Mouse (Mus musculus) cerebellum, adult 11 months (tissue): ENCODE results near the gene Mrpl35.
"Not testable (repeated sequence)": the region's sequence is repeated elsewhere in the genome, so short reads cannot be mapped to it uniquely, and the experiment has no call there.

Experiments used
- DNase-seq: peaks from one replicate; pipeline ENCODE4 v3.0.0; 2022

The Mrpl35 gene

DNA sequence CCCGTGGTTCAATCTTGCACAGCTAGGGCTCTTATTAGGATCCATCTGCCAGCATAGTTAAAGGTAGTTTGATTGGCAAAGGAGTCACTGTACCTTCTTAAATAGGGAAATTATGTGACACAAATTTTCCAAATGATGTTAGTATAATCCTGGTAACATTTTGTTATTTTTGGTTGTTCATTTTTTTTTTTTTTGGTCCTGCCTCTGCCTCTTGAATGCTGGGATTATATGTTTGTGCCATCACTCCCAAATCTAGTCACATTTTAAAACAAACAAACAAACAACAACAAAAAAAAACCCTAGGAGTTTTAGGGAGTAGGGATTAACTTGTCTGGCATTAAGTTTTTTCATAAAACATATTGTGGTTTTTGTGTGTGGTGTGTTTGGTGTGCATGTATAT, at the start of gene Mrpl35:
Mrpl35 (minus strand) TSS at position 101 of the 400 bp plus-strand sequence.
- DNase-seq, result no peak

DNA sequence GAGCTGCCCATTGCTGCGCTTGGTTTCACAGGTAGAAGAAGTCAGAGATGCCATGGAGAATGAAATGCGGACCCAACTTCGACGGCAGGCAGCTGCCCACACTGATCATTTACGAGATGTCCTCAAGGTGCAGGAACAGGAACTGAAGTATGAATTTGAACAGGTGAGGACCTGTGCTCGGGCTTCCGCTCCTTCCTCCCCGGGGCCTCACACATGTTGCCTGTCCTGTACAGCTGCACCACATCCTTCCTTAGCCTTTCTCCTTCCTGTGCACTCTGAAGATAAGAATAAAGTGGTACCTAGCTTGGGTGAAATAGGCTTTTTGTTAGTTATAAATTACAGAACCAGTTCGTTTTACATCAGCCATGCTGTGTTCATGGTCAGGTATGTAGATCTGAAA, 44.6 kb upstream of the Mrpl35 start:
- no peak for DNase-seq

DNA sequence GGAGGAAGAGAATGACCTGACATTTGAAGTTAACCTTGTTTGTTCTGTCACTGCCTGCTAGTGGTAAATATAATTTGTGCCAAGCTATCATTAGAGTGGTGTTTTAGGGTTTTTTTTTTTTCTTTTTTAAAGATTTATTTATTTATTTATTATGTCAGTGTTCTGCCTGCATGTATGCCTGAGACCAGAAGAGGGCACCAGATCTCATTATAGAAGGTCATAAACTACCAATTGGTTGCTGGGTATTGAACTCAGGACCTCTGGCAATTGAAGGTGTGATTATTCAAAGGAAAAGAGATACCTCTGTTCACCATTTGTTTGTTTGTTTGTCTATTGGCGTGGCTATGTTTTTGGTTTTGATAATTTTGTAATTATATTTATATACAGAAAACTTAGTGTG, 42.0 kb upstream of the Mrpl35 start:
- no peak for DNase-seq

DNA sequence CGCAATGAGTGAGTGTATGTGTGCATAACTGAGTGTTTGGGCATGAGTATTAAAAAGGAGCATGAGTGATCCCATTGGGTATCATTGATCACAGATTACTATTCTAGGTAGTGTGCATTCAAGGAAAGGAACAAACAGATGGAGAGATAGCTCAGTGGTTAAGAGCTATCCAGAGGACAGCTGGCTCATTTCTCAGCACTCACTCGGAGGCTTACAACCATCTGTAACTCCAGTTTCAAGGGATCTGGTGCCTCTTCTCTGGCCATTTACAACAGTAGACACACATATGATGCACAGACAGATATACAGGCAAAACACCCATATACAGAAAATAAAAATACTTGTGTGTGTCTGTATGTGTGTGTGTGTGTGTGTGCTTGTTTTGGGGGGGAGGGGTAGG, 41.0 kb upstream of the Mrpl35 start:
- DNase-seq, result no peak

DNA sequence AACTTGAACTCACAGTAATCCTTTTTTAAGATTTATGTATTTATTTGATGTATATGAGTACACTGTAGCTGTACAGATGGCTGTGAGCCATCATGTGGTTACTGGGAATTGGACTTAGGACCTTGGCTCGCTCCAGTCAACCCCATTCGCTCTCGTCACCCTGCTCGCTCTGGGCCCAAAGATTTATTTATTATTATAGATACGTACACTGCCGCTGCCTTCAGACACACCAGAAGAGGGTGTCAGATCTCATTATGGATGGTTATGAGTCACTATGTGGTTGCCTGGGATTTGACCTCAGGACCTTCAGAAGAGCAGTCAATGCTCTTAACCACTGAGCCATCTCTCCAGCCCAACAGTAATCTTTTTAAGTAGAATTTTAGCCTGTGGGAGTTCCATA, 20.1 kb upstream of the Mrpl35 start:
- DNase-seq, result not testable (repeated sequence)

DNA sequence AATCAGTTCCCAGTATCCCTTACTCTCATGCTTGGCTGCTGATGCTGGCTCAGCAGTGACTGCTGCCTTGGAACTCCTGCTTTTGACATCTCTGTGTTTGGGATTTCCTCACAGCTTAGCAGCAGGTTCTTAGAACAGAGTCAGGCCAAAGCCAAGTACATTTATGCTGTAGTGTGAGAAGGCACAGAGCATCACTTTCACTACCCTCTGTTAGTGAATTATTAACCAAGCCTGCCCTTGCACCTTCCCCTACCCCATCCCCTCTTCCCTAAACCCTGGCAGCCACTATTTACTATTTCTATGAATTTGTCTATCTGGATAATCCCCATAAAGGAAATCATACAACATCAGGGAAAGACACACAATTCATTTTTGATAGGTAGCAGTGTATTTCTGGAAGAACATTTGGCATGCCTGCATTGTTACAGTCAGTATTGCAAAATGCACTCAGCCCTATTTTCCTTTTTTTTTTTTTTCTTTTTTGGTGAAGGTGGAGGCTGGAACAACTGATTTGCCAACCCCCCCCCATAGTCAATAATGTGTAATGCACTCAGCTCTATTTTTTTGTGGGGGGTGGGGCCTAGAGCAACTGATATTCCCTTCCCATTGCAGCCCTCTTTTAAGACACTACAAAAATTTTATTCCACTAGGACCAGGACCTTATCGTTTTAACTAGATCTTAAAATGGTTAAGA, 14.0 kb upstream of the Mrpl35 start:
- no peak for DNase-seq

DNA sequence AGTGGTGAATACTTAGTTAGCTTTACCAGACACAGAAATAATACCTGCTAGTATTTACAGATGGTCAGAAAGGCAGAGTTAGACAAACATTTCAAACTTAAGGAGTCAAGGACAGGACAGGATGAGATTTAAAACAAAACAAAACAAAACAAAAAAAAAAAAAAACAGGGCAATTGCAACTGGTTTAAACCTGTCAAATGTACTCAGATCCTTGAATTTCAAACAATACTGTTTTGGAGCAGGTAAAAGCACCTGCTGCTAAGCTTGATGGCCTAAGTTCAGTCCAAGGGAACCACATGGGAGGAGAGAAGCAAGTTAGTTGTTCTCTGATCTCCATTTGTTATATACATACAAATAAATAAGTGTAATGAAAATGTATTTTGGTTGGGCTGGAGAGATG, 13.0 kb upstream of the Mrpl35 start:
- no peak for DNase-seq

DNA sequence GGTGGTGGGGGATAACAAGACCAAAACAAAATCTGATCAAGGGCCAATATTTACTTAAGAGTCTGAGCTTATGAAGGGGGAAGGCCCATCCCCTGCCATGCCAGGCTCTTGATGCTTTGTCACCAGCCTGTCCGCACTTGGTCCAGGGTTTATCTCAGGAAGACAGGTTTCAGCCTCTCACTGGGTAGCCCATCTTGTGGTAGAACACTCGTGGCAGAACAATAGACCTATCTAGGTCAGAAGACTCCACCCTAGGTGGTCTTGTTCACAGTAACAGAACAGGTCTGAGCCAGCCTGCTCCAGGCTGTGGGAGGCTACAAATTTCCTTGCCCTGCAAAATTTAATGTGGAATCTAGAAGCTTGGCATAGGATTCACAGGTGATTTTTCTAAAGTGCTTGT, 10.0 kb upstream of the Mrpl35 start:
- no peak for DNase-seq

DNA sequence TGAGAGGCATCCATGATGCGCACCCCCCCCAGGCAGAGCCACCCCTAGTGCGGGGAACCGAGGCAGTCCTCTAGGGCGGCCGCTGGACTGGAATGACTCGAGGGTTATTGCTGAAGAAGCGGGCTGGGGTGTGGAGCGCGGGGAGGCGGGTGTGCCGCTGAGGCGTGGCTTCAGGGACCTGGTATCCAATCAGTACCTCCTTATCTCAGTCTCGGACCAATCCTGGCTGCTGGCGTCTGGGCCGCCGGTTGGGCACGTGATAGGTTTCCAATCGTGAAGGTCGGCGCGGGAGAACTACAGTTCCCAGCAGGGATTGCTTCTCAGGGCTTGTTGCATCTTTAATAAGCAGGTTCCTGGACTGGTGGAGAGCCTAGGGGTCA, 4.8 kb upstream of the Mrpl35 start:
- DNase-seq, result peak; percentile 94

DNA sequence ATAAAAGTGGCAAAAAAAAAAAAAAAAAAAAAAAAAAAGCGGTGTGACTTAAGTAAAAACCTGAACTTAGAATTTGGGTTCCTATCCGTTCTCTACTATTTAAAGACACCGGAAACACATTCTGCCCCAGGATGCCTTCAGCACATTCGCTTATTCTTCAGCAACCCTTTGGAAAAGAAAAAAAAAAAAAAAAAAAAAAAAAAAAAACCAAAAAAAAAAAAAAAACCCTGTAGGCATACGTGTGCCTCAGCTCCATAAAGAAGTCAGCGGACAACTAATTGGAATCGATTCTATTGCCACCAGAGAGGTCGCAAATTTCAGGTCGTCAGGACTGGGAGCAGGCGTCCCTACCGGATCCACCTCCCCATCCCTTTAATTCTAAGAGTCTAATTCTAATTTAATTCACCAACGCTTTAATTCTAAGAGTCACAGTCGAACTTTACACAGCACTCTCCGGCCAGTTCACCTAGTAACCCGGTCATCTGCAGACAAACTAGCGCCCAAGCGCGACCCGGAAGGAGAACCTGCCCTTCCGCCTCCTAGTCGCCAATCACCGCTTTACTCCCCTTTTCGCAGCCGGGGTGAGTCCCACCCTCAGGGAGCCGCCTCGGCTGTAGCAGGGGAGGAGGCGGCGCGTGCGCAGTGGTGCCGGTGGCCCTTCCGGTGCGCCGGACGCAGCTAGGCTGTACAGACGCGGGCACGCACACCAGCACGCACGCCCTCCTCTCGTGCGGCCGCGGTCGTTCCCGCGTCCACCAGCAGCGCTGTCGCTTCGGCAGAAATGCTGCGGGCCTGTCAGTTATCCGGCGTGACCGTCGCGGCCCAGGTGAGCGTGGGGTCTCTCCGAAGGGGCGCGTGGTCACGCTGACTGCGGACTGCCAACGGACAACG, 4.2 kb upstream of the Mrpl35 start, which contains the start of gene Immt:
Immt (plus strand) TSS at position 642 of the 891 bp plus-strand sequence.
- DNase-seq, result peak; percentile 98

DNA sequence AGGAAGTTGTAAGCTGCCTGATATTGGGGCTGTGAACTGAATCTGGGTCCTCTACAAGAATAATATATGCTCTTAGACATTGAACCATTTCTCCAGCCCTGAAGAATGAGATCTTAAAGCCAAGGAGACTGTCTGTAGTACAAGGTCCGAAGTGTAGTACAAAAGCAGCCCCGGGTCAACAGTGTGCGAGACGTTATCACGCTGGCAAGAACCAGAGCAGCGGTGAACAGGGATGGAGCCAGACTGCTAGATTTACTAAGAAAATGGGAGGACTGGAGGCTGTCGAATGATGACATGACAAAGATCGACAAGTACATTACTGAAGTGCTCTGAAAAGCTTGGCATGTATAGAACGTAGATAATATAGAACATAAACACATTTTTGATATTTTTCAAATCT, 3.0 kb upstream of the Mrpl35 start:
- DNase-seq, result no peak

DNA sequence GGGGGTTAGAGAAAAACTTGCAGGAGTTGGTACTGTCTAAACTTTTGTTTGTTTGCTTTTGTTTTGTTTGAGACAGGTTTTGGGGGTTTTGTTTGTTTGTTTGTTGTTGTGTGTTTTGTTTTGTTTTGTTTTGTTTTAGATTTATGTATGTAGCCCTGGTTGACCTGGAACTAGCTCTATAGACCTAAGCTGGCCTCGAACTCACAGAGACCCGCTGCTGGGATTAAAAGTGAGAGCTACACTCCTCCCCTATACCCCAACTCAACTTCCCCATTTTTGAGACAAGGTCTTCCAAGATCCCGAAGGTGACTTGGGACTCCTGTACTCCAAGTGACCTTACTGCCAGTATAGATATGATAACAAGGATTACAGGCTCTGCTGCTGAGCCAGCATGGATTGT, 2.8 kb downstream of the Mrpl35 start:
- DNase-seq, result no peak

DNA sequence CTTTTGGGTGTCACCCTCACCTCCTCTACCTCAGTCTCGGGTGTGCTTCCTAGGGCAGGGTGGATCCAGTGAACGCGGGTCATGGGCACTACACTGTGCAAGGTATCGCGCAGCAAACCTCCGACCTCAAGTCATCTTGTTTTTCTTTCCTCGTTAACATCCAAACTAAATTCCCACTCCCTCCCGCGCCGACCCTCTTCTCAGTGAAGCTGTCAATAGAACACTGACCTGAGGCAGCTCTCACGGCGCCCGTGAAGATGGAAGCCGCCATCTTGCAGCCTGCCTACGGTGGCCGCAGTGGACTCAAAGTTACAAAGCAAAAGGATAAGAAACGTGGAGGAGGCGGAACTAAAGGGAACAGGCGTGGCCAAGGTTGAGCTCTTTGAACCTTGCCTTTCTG, 3.3 kb downstream of the Mrpl35 start:
- peak; percentile 78 for DNase-seq

DNA sequence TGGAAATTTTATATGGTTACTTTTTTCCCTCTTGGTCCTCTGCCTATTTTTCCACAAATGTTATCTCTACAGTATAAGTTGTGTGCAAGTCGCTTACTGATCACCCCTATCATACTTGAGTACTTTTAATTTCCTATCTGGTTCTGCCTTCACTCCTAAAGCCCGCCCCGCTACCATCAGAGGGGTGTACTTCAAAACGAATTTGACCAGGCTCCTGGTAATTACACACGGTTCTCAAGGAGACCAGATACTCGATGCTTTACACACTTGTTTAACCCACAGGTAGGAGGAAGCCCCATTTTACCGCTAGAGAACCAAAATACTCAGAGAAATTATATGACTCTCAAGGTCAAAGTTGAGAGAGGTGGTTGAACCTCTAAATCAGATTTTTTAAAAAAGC, 3.7 kb downstream of the Mrpl35 start:
- DNase-seq, result no peak

DNA sequence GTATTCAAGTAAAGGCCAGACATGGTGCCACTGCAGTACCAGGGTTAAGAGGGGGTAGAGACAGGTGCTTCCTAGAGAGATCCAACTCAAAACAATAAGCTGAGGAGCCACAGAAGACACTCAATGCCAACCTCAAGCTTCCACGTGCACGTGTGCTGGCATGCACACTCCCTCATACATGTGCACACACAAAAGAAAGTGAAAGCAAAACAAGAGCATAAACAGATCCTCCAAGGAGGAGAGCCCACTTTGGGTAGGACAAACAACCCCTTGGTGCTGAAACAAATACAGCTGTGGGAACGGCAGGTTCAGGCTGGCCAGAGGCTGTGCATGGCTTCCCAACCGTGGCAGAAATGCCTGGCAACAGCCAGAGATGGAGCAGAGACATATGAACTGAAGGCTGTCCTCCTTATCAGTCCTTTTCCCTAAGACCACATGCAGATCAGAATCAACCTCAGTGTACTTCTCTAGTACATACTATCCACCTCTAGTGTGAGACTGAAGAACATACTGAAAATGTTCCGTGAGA, 6.9 kb downstream of the Mrpl35 start:
- DNase-seq, result no peak

DNA sequence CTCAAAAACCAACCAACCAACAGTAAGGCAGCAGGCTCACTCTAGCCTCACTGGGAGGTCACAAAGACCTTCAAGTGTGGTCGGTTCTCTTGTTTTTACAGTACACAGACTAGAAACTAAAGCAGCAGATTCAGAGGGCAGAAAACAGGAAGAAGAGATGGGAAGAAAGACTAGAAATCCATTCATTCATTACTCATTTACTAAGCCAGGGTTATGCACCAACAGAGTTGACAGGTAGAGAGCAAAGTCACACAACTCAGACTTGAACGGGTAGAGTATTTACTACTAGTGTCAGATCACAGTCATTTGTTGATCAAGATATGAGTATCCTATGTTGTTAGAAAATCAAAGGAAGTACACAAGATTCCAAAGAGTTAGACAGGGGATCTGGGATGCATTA, 13.9 kb downstream of the Mrpl35 start:
- no peak for DNase-seq

DNA sequence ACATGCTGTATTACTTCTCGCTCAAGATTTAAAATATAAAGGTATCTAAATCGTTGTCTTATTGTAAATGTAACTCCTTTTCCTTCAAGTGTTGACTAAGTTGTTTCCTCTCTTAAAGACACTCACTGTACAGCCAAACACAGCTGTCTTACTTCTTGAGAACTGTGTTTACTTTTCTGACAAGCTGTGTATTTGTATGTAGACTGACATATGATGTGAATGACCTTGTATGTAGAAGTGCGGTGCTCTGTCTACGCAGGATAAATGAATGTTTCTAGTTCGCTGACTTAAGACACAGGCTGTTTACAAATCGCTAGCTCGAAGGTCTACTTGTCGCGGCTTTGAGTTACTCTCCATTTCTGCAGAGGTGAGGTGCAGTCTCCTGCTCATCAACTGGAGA, 16.9 kb downstream of the Mrpl35 start:
- no peak for DNase-seq

DNA sequence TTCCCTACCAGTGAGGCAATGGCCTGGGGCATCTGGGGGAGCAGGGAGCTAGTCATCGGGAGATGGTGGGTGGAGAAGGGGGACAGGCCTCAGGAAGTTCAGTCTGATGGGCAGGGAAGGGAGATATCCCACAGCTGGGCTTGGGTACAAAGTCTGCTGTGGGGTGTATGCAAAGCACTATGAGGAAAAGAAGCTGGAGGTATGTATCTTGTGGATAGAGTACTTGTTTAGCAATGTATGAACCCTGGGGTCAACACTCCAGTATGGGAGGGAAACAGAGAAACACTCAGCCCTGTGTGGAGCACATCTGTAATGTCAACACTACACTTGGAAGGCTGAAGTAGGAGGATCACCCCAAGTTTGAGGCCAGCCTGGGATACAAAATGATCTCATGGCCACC, 20.1 kb downstream of the Mrpl35 start:
- no peak for DNase-seq

DNA sequence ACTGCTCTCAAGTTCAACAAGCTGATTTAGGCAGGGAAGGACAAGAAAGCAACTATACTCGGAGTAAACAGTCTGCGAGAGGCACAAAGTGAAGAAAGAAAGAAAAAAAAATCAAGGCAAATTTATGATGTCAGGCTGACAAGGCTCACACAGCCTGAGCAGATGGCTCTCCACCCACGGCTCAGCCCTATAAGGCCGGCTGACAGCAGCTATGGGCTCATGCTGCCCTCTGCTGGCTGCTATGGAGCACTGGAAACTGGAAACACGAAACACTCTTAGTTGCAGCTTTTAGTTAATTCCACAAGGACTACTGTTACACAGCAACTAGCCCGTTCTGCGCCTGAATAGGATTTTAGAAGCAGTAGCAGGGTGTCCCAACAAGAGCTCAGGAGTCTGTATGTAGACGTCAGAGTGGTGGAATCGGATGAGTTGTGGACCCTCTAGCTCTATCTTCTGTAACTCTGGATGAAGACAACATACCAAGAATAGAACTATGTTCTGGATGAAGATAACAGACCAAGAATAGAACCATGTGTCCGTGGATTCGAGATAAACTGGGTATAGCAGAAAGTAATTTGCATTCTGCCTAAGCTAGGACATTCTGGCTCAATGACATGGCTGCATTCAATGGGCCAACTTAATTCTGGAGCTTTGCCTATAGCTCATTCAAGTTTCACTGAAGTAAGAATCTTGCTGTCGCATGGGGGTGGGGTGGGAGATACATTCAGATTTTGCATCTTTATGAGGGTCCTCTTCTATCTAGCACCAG, 22.5 kb downstream of the Mrpl35 start:
- DNase-seq, result peak; percentile 62

DNA sequence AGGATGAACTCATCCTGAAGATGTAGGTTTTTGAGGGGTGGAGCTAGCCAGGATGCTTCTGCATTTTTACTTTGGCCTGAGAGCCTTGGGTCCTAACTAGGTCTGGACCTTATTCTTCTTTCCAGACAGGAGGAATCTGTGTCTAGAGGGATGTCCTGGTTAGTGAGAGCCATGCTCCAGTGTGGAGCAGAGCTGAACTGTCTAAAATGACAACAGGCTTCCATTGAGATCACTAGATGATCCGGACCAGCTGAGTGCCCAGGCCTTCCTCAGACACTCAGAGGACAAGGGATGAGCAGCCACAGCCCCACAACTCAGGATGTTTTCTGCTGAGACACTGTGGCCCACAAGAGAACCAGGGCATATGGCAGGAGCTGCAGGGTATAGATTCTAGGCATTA, 23.2 kb downstream of the Mrpl35 start:
- DNase-seq, result no peak

DNA sequence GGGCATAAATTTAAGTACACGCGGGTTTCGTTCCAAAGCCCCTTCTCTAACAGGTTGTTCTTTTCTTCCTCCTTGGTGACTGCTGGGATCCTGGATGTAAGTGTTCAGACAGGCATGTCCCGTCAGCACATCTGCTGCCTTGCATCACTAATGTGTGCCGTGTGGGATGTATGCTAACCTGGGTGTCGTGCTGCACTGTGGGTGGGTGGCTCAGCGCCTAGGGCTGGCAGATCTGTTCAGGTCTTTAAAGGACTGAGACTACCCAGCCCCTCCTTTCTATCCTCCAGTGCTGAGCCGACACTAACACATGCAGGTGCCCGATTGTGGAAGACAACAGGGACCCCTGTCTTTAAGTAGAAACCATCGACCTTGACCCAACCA, 25.1 kb downstream of the Mrpl35 start:
- no peak for DNase-seq

DNA sequence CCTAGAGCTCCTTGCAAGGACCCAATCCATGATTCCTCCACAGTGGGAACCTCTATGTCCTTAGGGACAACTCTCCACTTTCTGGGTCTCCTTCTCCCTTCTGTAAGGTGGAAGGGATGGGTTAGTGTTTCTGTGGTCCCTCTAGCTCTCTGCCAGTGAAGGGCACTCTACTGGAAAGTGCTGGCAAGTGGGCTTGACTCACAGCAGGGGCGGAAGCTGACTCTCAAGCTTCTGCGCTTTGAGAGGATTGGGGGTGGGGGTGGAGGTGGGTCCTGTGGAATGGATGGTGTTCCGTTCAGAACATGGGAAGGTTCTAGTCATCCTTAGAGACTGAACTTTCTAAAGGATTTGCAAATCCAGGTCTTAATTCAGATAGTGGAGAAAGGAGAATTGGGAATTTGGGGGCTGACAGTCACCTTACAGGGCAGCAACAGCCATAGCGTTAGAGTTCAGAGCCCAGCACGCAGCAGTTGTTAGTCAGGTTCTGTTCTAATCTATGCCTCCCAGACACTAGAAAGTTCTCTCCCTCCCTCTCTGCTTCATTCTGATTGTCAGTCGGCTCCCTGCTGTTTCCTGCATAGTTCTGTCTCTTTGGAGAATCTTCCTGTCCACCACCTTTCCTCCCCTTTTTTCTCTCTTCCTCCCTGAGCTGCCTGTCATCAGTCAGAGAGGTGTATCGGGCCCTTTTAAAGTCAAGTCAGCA, 25.6 kb downstream of the Mrpl35 start:
- no peak for DNase-seq

DNA sequence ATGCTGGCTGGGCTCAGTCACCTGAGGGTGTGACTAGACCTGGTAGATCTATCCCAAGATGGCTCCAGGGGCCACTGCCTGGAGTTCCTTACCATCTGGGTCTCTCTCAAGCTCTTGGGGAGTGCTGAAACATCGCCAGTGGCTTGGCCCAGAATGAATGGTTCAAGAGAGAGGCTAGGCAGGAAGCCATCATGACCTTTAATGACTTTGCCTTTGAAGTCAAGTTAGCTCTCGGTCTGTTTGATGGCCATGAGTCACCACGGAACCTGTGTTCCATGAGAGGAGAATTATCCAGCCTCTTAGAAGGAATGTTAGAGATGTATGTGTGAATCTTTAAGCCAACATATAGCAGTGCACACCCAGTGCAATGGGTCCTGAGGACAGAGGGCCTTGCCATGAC, 27.4 kb downstream of the Mrpl35 start:
- no peak for DNase-seq
